Mouse (Mus musculus): ENCODE data around the gene Eif2ak4. TPM values are rescaled to one million over a fixed set of nuclear protein-coding genes. Genes with fewer than 3 reads are reported as not detected.

Eif2ak4 gene
- polyA plus RNA-seq, 1 experiment from 2014 or later, result 3.1 TPM

- DNase-seq, result no peak
- Histone ChIP-seq H3K4me1 (ENCODE audit: insufficient read depth) (no peaks in the 10 kb centered on the region), H3K9ac (replicated peaks) (no peak overlapping the region), H3K4me2 (ENCODE audit: low read depth, low read length) (no peak overlapping the region), H3K4me3 (ENCODE audit: low read depth, low read length) (no peak overlapping the region), H3K9me3 (ENCODE audit: low read length) (no peaks in the 10 kb centered on the region), H3K27me3 (ENCODE audit: insufficient read depth, low read length) (no peaks in the 10 kb centered on the region), H3K27ac (ENCODE audit: low read depth) (no peak overlapping the region), H3K36me3 (replicated peaks; ENCODE audit: insufficient read depth, low read length) (no peaks in the 10 kb centered on the region)
- TF ChIP-seq CTCF (IDR thresholded peaks at IDR 0.05; ENCODE audit: low read depth) (no peak), EP300 (IDR thresholded peaks at IDR 0.05; ENCODE audit: low read depth) (no peak)
- WGBS (ENCODE audit: insufficient replicate concordance), result 74% methylated on average over 2 of the region's 2 CpGs
- no peak for ATAC-seq
Observed at GRCm38 (mm10) chr2:118500191-118500590, 111.8 kb downstream of the Eif2ak4 start.

- H3K27ac ChIP-seq (ENCODE audit: low read depth), result no peak overlapping the region
- no peak overlapping the region for H3K4me2 ChIP-seq (ENCODE audit: low read depth, low read length)
- no peaks in the 10 kb centered on the region for H3K9me3 ChIP-seq (ENCODE audit: low read length)
- no peaks in the 10 kb centered on the region for H3K36me3 ChIP-seq (replicated peaks; ENCODE audit: insufficient read depth, low read length)
- DNase-seq, result peak; percentile 9
- WGBS (ENCODE audit: insufficient replicate concordance), result 71% methylated on average over 7 of the region's 7 CpGs
- H3K4me1 ChIP-seq (ENCODE audit: insufficient read depth), result 0 out of 2 replicates have a peak, but pooled peaks cover 3% of the 10 kb centered on the region
- H3K27me3 ChIP-seq (ENCODE audit: insufficient read depth, low read length), result no peaks in the 10 kb centered on the region
- no peak for ATAC-seq
- no peak overlapping the region for H3K4me3 ChIP-seq (ENCODE audit: low read depth, low read length)
- TF ChIP-seq EP300 (IDR thresholded peaks at IDR 0.05; ENCODE audit: low read depth) (no peak), CTCF (IDR thresholded peaks at IDR 0.05; ENCODE audit: low read depth) (no peak)
- H3K9ac ChIP-seq (replicated peaks), result no peak overlapping the region
Observed at GRCm38 (mm10) chr2:118507126-118507525, 118.7 kb downstream of the Eif2ak4 start.

GRCm38 (mm10) chr2:118509688-118510446, 121.4 kb downstream of the Eif2ak4 start:
- Histone ChIP-seq H3K27ac (ENCODE audit: low read depth) (no peak overlapping the region), H3K36me3 (replicated peaks; ENCODE audit: insufficient read depth, low read length) (no peaks in the 10 kb centered on the region), H3K27me3 (ENCODE audit: insufficient read depth, low read length) (no peaks in the 10 kb centered on the region), H3K4me2 (ENCODE audit: low read depth, low read length) (no peak overlapping the region), H3K9me3 (ENCODE audit: low read length) (no peaks in the 10 kb centered on the region), H3K4me3 (ENCODE audit: low read depth, low read length) (no peak overlapping the region), H3K4me1 (ENCODE audit: insufficient read depth) (0 out of 2 replicates have a peak, but pooled peaks cover 3% of the 10 kb centered on the region), H3K9ac (replicated peaks) (no peak overlapping the region)
- DNase-seq, result no peak
- 72% methylated on average over 8 of the region's 8 CpGs for WGBS (ENCODE audit: insufficient replicate concordance)
- no peak for ATAC-seq
- TF ChIP-seq CTCF (IDR thresholded peaks at IDR 0.05; ENCODE audit: low read depth) (no peak), EP300 (IDR thresholded peaks at IDR 0.05; ENCODE audit: low read depth) (no peak)

- Histone ChIP-seq H3K27ac (ENCODE audit: low read depth) (no peak overlapping the region), H3K9ac (replicated peaks) (no peak overlapping the region), H3K4me1 (ENCODE audit: insufficient read depth) (0 out of 2 replicates have a peak, but pooled peaks cover 3% of the 10 kb centered on the region), H3K4me3 (ENCODE audit: low read depth, low read length) (no peak overlapping the region), H3K9me3 (ENCODE audit: low read length) (no peaks in the 10 kb centered on the region), H3K36me3 (replicated peaks; ENCODE audit: insufficient read depth, low read length) (no peaks in the 10 kb centered on the region), H3K27me3 (ENCODE audit: insufficient read depth, low read length) (no peaks in the 10 kb centered on the region), H3K4me2 (ENCODE audit: low read depth, low read length) (no peak overlapping the region)
- peak; percentile 91 for ATAC-seq
- 68% methylated on average over 28 of the region's 29 CpGs for WGBS (ENCODE audit: insufficient replicate concordance)
- peak; percentile 82 for DNase-seq
- TF ChIP-seq EP300 (IDR thresholded peaks at IDR 0.05; ENCODE audit: low read depth), result no peak
- TF ChIP-seq CTCF (IDR thresholded peaks at IDR 0.05; ENCODE audit: low read depth), result no peak
Observed at GRCm38 (mm10) chr2:118510447-118511310, 122.3 kb downstream of the Eif2ak4 start.

- no peaks in the 10 kb centered on the region for H3K36me3 ChIP-seq (replicated peaks; ENCODE audit: insufficient read depth, low read length)
- H3K9me3 ChIP-seq (ENCODE audit: low read length), result no peaks in the 10 kb centered on the region
- TF ChIP-seq EP300 (IDR thresholded peaks at IDR 0.05; ENCODE audit: low read depth), result no peak
- no peak for TF ChIP-seq CTCF (IDR thresholded peaks at IDR 0.05; ENCODE audit: low read depth)
- WGBS (ENCODE audit: insufficient replicate concordance), result 40% methylated on average over 11 of the region's 11 CpGs
- DNase-seq (no peak), ATAC-seq (no peak)
- no peak overlapping the region for H3K4me3 ChIP-seq (ENCODE audit: low read depth, low read length)
- H3K9ac ChIP-seq (replicated peaks), result no peak overlapping the region; the same call in 1 of the 2 replicates
- no peak overlapping the region for H3K4me2 ChIP-seq (ENCODE audit: low read depth, low read length)
- no peak overlapping the region for H3K27ac ChIP-seq (ENCODE audit: low read depth)
- H3K27me3 ChIP-seq (ENCODE audit: insufficient read depth, low read length), result no peaks in the 10 kb centered on the region
- 0 out of 2 replicates have a peak, but pooled peaks cover 3% of the 10 kb centered on the region for H3K4me1 ChIP-seq (ENCODE audit: insufficient read depth)
Observed at GRCm38 (mm10) chr2:118511779-118512417, 123.5 kb downstream of the Eif2ak4 start.

Data from liver, postnatal 0 days (tissue).